8 mouse cellular contexts compared by ENCODE assay signal in the genomic region with DNA sequence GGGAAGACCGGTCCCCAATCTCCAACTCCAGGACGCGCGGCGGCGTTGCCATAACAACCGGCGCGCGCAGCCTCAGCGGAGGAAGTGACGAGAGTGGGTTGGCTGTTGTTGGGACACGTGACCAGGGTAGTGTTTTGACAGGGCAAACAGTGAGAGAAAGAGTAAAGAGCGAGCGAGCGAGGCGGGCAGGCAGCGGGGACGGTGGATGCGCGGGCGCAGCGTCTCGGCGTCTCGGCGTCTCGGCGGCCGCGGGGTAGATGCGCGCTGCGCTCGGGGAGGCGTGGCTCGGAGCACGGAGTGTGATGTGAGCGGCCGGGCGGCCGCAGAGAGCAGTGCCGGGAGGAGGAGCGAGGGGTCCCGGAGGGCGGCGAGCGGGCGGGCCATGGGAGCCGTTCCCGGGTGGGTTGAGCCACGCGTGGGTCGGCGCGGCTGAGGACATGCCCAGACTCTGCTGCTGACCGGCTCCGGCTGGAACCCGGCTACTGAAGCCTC. TPM values are rescaled to one million over a fixed set of nuclear protein-coding genes. Genes with fewer than 3 reads are reported as not detected.
DNase-seq lines count a peak whose midpoint lies in the region; ATAC-seq and TF ChIP-seq lines count a peak whose summit lies in the region.

Gene Fam214a, plus strand, starts transcription at position 129 of the 492 bp plus-strand sequence.

- TF ChIP-seq CTCF in liver, embryonic 14.5 days (IDR thresholded peaks at IDR 0.05; ENCODE audit: low read depth): no peak
- no peak for TF ChIP-seq CTCF in stomach, postnatal 0 days (IDR thresholded peaks at IDR 0.05; ENCODE audit: low read depth)

- H3K9ac ChIP-seq in heart, embryonic 15.5 days: peak within 1 kb of the TSS; percentile 88
- peak within 1 kb of the TSS; percentile 58 for H3K9ac ChIP-seq in liver, embryonic 14.5 days (replicated peaks)
- H3K9ac ChIP-seq in neural tube, embryonic 11.5 days (ENCODE audit: low read length): peak within 1 kb of the TSS; percentile 71
- peak within 1 kb of the TSS; percentile 84 for H3K9ac ChIP-seq in stomach, postnatal 0 days (ENCODE audit: low read length)

- H3K4me3 ChIP-seq in forebrain, embryonic 10.5 days: peak within 1 kb of the TSS; percentile 92
- H3K4me3 ChIP-seq in heart, embryonic 15.5 days: peak within 1 kb of the TSS; percentile 84
- peak within 1 kb of the TSS; percentile 53 to 62 for H3K4me3 ChIP-seq in liver, embryonic 14.5 days (ENCODE audit: insufficient read depth in 1 of 2, low read depth in 2 of 2, low read length in 2 of 2)
- H3K4me3 ChIP-seq in neural tube, embryonic 11.5 days (ENCODE audit: low read depth, low read length): peak within 1 kb of the TSS; percentile 77
- H3K4me3 ChIP-seq in stomach, postnatal 0 days (ENCODE audit: low read depth, low read length): peak within 1 kb of the TSS; percentile 88

- no peak for TF ChIP-seq EP300 in liver, embryonic 14.5 days (IDR thresholded peaks at IDR 0.05; ENCODE audit: low read depth)
- no peak for TF ChIP-seq EP300 in stomach, postnatal 0 days (optimal IDR thresholded peaks at IDR 0.05)

- under 1% methylated on average over 59 of the region's 59 CpGs for whole genome bisulfite sequencing in forebrain, embryonic 10.5 days
- WGBS in heart, embryonic 15.5 days: under 1% methylated on average over 58 of the region's 59 CpGs
- under 1% methylated on average over 54 of the region's 59 CpGs for WGBS in liver, embryonic 14.5 days (ENCODE audit: insufficient replicate concordance)
- 0% methylated on average over 39 of the region's 59 CpGs for WGBS in neural tube, embryonic 11.5 days
- WGBS in stomach, postnatal 0 days: under 1% methylated on average over 55 of the region's 59 CpGs

- H3K27ac ChIP-seq in forebrain, embryonic 10.5 days: peak within 1 kb of the TSS; percentile 93
- H3K27ac ChIP-seq in heart, embryonic 15.5 days: peak within 1 kb of the TSS; percentile 96
- no peak within 1 kb of the TSS; the same call in 1 of the 2 replicates for H3K27ac ChIP-seq in liver, embryonic 14.5 days
- H3K27ac ChIP-seq in neural tube, embryonic 11.5 days (ENCODE audit: low read depth, low read length): peak within 1 kb of the TSS; percentile 81
- H3K27ac ChIP-seq in stomach, postnatal 0 days (replicated peaks): peak within 1 kb of the TSS; percentile 98

- H3K36me3 ChIP-seq in forebrain, embryonic 10.5 days (replicated peaks): peaks cover 5% of the 10 kb centered on the region
- peaks cover 3% of the 10 kb centered on the region; the same call in 1 of the 2 replicates for H3K36me3 ChIP-seq in heart, embryonic 15.5 days
- no peaks in the 10 kb centered on the region for H3K36me3 ChIP-seq in liver, embryonic 14.5 days (replicated peaks; ENCODE audit: control insufficient read depth, insufficient read depth, low read depth)
- no peaks in the 10 kb centered on the region for H3K36me3 ChIP-seq in neural tube, embryonic 11.5 days (ENCODE audit: control insufficient read depth, insufficient read depth, low read length)
- H3K36me3 ChIP-seq in stomach, postnatal 0 days (ENCODE audit: control insufficient read depth, insufficient read depth, low read length): no peaks in the 10 kb centered on the region

- H3K4me2 ChIP-seq in heart, embryonic 15.5 days: peak within 1 kb of the TSS; percentile 85
- peak within 1 kb of the TSS; percentile 85 for H3K4me2 ChIP-seq in liver, embryonic 14.5 days (ENCODE audit: low read depth)
- H3K4me2 ChIP-seq in neural tube, embryonic 11.5 days (ENCODE audit: low read depth): peak within 1 kb of the TSS; percentile 91
- H3K4me2 ChIP-seq in stomach, postnatal 0 days (replicated peaks; ENCODE audit: low read depth): peak within 1 kb of the TSS; percentile 94

- DNase-seq in CD4-positive, CD25-positive, alpha-beta regulatory T cell, adult 2 months (ENCODE audit: low read depth, low spot score): peak; percentile 96
- DNase-seq in brain, embryonic 18.5 days (ENCODE audit: low read depth, low spot score): peak; percentile 88
- DNase-seq in forebrain, embryonic 10.5 days (ENCODE audit: extremely low spot score, low spot score): peak; percentile 95
- DNase-seq in kidney, postnatal 25 days: peak; percentile 94 to 96
- DNase-seq in liver, embryonic 14.5 days (ENCODE audit: low read depth in 3 of 3, low spot score in 3 of 3): peak; percentile 61 to 68 (median 63)
- DNase-seq in neural tube, embryonic 11.5 days (ENCODE audit: low spot score): peak; percentile 93
- peak; percentile 95 for DNase-seq in stomach, postnatal 0 days (ENCODE audit: low spot score)

- ATAC-seq in heart, embryonic 15.5 days (replicated peaks; ENCODE audit: insufficient number of reproducible peaks, insufficient read depth, low FRiP score, low read depth): peak; percentile 94
- peak; percentile 87 for ATAC-seq in liver, embryonic 14.5 days (ENCODE audit: insufficient read depth)
- ATAC-seq in neural tube, embryonic 11.5 days (ENCODE audit: insufficient read depth, low FRiP score, low TSS enrichment): peak; percentile 96
- ATAC-seq in stomach, postnatal 0 days (ENCODE audit: low FRiP score, low TSS enrichment): peak; percentile 96

- peaks cover 22% of the 10 kb centered on the region for H3K4me1 ChIP-seq in forebrain, embryonic 10.5 days
- H3K4me1 ChIP-seq in heart, embryonic 15.5 days (replicated peaks): peaks cover 17% of the 10 kb centered on the region
- H3K4me1 ChIP-seq in liver, embryonic 14.5 days (replicated peaks; ENCODE audit: control insufficient read depth in 2 of 2, insufficient read depth in 2 of 2, low read length in 1 of 2): peaks cover 0 to 7% of the 10 kb centered on the region in 2 experiments; a peak in 2 of 4 replicates
- H3K4me1 ChIP-seq in neural tube, embryonic 11.5 days (ENCODE audit: control insufficient read depth, insufficient read depth, low read length): peaks cover 3% of the 10 kb centered on the region
- no peaks in the 10 kb centered on the region for H3K4me1 ChIP-seq in stomach, postnatal 0 days (replicated peaks; ENCODE audit: control insufficient read depth, insufficient read depth)

- H3K9me3 ChIP-seq in forebrain, embryonic 10.5 days: no peaks in the 10 kb centered on the region; the same call in 1 of the 2 replicates
- no peaks in the 10 kb centered on the region for H3K9me3 ChIP-seq in heart, embryonic 15.5 days (replicated peaks)
- H3K9me3 ChIP-seq in liver, embryonic 14.5 days (ENCODE audit: control insufficient read depth, low read length): no peaks in the 10 kb centered on the region
- no peaks in the 10 kb centered on the region for H3K9me3 ChIP-seq in neural tube, embryonic 11.5 days (ENCODE audit: control insufficient read depth, low read length)
- no peaks in the 10 kb centered on the region for H3K9me3 ChIP-seq in stomach, postnatal 0 days (ENCODE audit: control insufficient read depth, low read length)

- H3K27me3 ChIP-seq in forebrain, embryonic 10.5 days (ENCODE audit: poor library complexity, severe bottlenecking): no peaks in the 10 kb centered on the region
- H3K27me3 ChIP-seq in heart, embryonic 15.5 days: no peaks in the 10 kb centered on the region
- H3K27me3 ChIP-seq in liver, embryonic 14.5 days (ENCODE audit: control insufficient read depth, insufficient read depth, low read length): no peaks in the 10 kb centered on the region
- no peaks in the 10 kb centered on the region for H3K27me3 ChIP-seq in neural tube, embryonic 11.5 days (ENCODE audit: control insufficient read depth, insufficient read depth, low read length)
- H3K27me3 ChIP-seq in stomach, postnatal 0 days (ENCODE audit: control insufficient read depth, insufficient read depth, low read length): no peaks in the 10 kb centered on the region

RNA-seq across cellular contexts. Expression of gene Fam214a, which starts in this region (rescaled TPM):
- 8.0 and 10.3 TPM in 2 replicates for polyA plus RNA-seq in forebrain, embryonic 10.5 days (2016; fragmentation: Nextera tagmentation; extraction: Ambion mirVana)
- 11.2 and 11.4 TPM in 2 replicates for polyA plus RNA-seq in heart, embryonic 15.5 days (2015; fragmentation: Nextera tagmentation; extraction: Ambion mirVana)
- 0.78 TPM in 2 replicates for polyA plus RNA-seq in liver, embryonic 14.5 days (2012; rRNA removed)
- 1.5 TPM in 2 replicates for polyA plus RNA-seq in liver, embryonic 14.5 days (2014; fragmentation: Nextera tagmentation; extraction: Ambion mirVana)
- polyA plus RNA-seq in neural tube, embryonic 11.5 days (2014; fragmentation: Nextera tagmentation; extraction: Ambion mirVana): 13.6 and 14.8 TPM in 2 replicates
- polyA plus RNA-seq in stomach, postnatal 0 days (2015; fragmentation: Nextera tagmentation; extraction: Ambion mirVana): 10.7 and 13.1 TPM in 2 replicates
